Comparison of ENCODE assay signal across 23 mouse cellular contexts in the genomic region with DNA sequence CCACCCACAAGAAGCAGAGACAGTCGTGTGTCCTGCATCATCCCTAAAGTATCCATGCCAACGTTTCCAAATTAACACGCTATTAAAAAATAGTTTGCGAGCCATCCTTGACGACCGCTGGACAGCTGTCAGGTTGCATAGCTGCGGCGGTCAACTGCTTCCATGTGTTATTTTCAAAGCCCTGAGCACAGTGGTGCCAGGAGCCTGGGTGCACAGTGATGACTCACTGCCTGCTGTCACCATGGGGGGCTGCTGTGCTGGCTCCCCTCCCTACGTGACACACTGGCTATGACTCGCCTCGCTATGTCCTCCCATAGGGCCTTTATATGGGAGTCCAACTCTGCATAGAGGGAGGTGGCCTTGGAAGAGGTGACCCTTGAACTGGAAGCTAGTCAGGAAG. TPM values are rescaled to one million over a fixed set of nuclear protein-coding genes. Genes with fewer than 3 reads are reported as not detected.
A peak's percentile ranks its signal among the peaks of the same experiment; 100 is the strongest.
DNase-seq lines count a peak whose midpoint lies in the region; ATAC-seq and TF ChIP-seq lines count a peak whose summit lies in the region.
"Had no signal": no experiment of that assay in that cellular context is flagged by ENCODE, and none has a peak within 500 bp of the region (broad histone marks: within the 10 kb centered on the region; RNA-seq: fewer than 3 reads in every experiment).

No protein-coding gene starts in this region.

- peak; percentile 8 for DNase-seq in adrenal gland, postnatal 14 days
- DNase-seq in adrenal gland, adult 2 months = no peak
- no peak for DNase-seq in limb, embryonic 14.5 days (ENCODE audit: low spot score)
- no peak for DNase-seq in limb, embryonic 10.5 days (ENCODE audit: low spot score)
- DNase-seq in 416B (ENCODE audit: low read depth) = peak; percentile 48
- DNase-seq in adipocyte (ENCODE audit: low spot score) = no peak
- DNase-seq in spleen, postnatal 4 days (ENCODE audit: low spot score in 2 of 2) = no peak
- DNase-seq: adrenal gland, adult 8-10 months; cerebellum, adult 8-10 months; embryo, embryonic 11 days; gastrocnemius, adult 2 months; heart, adult 2 months; kidney, adult 9 months; liver; thymus, postnatal 14 days had no signal

- H3K9ac ChIP-seq in limb, embryonic 14.5 days (ENCODE audit: low read depth, low read length, severe bottlenecking) = no peak overlapping the region
- H3K9ac ChIP-seq in lung, embryonic 16.5 days (ENCODE audit: low read length) = no peak overlapping the region
- H3K9ac ChIP-seq: hindbrain, embryonic 15.5 days; neural tube, embryonic 15.5 days had no signal

- H3K4me3 ChIP-seq in limb, embryonic 14.5 days (replicated peaks; ENCODE audit: low read length) = no peak overlapping the region
- no peak overlapping the region for H3K4me3 ChIP-seq in limb, embryonic 10.5 days
- H3K4me3 ChIP-seq in lung, embryonic 16.5 days (ENCODE audit: low read length) = no peak overlapping the region
- H3K4me3 ChIP-seq: erythroblast, embryonic 14.5 days; gastrocnemius, adult 2 months; heart, adult 2 months; hindbrain, embryonic 15.5 days; neural tube, embryonic 15.5 days had no signal

- H3K9me3 ChIP-seq in limb, embryonic 14.5 days (ENCODE audit: control insufficient read depth, low read length) = no peaks in the 10 kb centered on the region
- H3K9me3 ChIP-seq in limb, embryonic 10.5 days (replicated peaks) = no peaks in the 10 kb centered on the region
- no peaks in the 10 kb centered on the region for H3K9me3 ChIP-seq in lung, embryonic 16.5 days (ENCODE audit: control insufficient read depth, low read length)
- H3K9me3 ChIP-seq: hindbrain, embryonic 15.5 days; neural tube, embryonic 15.5 days had no signal

- no peaks in the 10 kb centered on the region for H3K4me1 ChIP-seq in limb, embryonic 14.5 days (ENCODE audit: control insufficient read depth, insufficient read depth, low read length)
- peaks cover 14% of the 10 kb centered on the region for H3K4me1 ChIP-seq in limb, embryonic 10.5 days
- H3K4me1 ChIP-seq in lung, embryonic 16.5 days (replicated peaks; ENCODE audit: control insufficient read depth, insufficient read depth, low read length) = peaks cover 4% of the 10 kb centered on the region

- no peak overlapping the region for H3K27ac ChIP-seq in limb, embryonic 14.5 days (replicated peaks; ENCODE audit: low read depth, low read length)
- no peak overlapping the region for H3K27ac ChIP-seq in limb, embryonic 10.5 days
- H3K27ac ChIP-seq in lung, embryonic 16.5 days (ENCODE audit: low read length) = peak overlapping the region; percentile 94
- H3K27ac ChIP-seq: gastrocnemius, adult 2 months; heart, adult 2 months; hindbrain, embryonic 15.5 days; neural tube, embryonic 15.5 days; stomach, postnatal 0 days had no signal

- H3K4me2 ChIP-seq in limb, embryonic 14.5 days (replicated peaks; ENCODE audit: low read depth, low read length, severe bottlenecking) = no peak overlapping the region
- no peak overlapping the region for H3K4me2 ChIP-seq in lung, embryonic 16.5 days (ENCODE audit: low read depth, low read length)
- H3K4me2 ChIP-seq: hindbrain, embryonic 15.5 days; neural tube, embryonic 15.5 days had no signal

- TF ChIP-seq POLR2A in limb, embryonic 14.5 days (IDR thresholded peaks at IDR 0.05; ENCODE audit: borderline replicate concordance, extremely low read depth, insufficient read depth, insufficient read length) = no peak

- ATAC-seq in limb, embryonic 14.5 days (ENCODE audit: low FRiP score, low read depth) = peak; percentile 50; the same call in 1 of the 2 replicates
- ATAC-seq in lung, embryonic 16.5 days (ENCODE audit: low read depth) = peak; percentile 91
- ATAC-seq: forebrain, embryonic 16.5 days had no signal

- WGBS in limb, embryonic 14.5 days = 55% methylated on average over 11 of the region's 11 CpGs
- 86% methylated on average over 11 of the region's 11 CpGs for WGBS in limb, embryonic 10.5 days
- 52% methylated on average over 11 of the region's 11 CpGs for WGBS in lung, embryonic 16.5 days

- no peaks in the 10 kb centered on the region for H3K36me3 ChIP-seq in limb, embryonic 14.5 days (ENCODE audit: control insufficient read depth, insufficient read depth, low read length)
- H3K36me3 ChIP-seq in limb, embryonic 10.5 days = no peaks in the 10 kb centered on the region
- H3K36me3 ChIP-seq in lung, embryonic 16.5 days (ENCODE audit: control insufficient read depth, insufficient read depth, low read length) = no peaks in the 10 kb centered on the region
- H3K36me3 ChIP-seq: hindbrain, embryonic 15.5 days; neural tube, embryonic 15.5 days had no signal

- no peaks in the 10 kb centered on the region for H3K27me3 ChIP-seq in limb, embryonic 14.5 days (ENCODE audit: control insufficient read depth, insufficient read depth, low read length)
- 0 out of 2 replicates have a peak, but pooled peaks cover 3% of the 10 kb centered on the region for H3K27me3 ChIP-seq in limb, embryonic 10.5 days (ENCODE audit: low read depth, poor library complexity, severe bottlenecking)
- H3K27me3 ChIP-seq in lung, embryonic 16.5 days (ENCODE audit: control insufficient read depth, insufficient read depth, low read depth, low read length) = no peaks in the 10 kb centered on the region
- H3K27me3 ChIP-seq: hindbrain, embryonic 15.5 days; neural tube, embryonic 15.5 days had no signal

RNA-seq across cellular contexts. Expression of a gene that starts 17.5 kb away (rescaled TPM):
- 0.15 and 0.53 TPM in 2 replicates for total RNA-seq in adrenal gland, postnatal 14 days (2021)
- under 1 TPM in 1 of 2 experiments, not detected in 1; 0.28 TPM for total RNA-seq in adrenal gland, adult 2 months (2021)
- 0.17 and 0.22 TPM in 2 replicates for polyA plus RNA-seq in adrenal gland, adult 2 months (2012; rRNA removed)
- 0.16 and 0.33 TPM in 2 replicates for polyA plus RNA-seq in limb, embryonic 14.5 days (2012; rRNA removed)
- polyA plus RNA-seq in limb, embryonic 14.5 days (2014; fragmentation: Nextera tagmentation; extraction: Ambion mirVana) = 0.28 and 0.50 TPM in 2 replicates
- 0.11 and 0.39 TPM in 2 replicates for polyA plus RNA-seq in limb, embryonic 10.5 days (2016; fragmentation: Nextera tagmentation; extraction: Ambion mirVana)
- polyA plus RNA-seq in lung, embryonic 16.5 days (2015; fragmentation: Nextera tagmentation; extraction: Ambion mirVana) = 9.0 and 11.8 TPM in 2 replicates
- polyA plus RNA-seq: erythroblast, embryonic 14.5 days had no signal

RNA-seq across cellular contexts. Expression of a gene that starts 29.3 kb away (rescaled TPM):
- 66.2 and 71.8 TPM in 2 replicates for total RNA-seq in adrenal gland, postnatal 14 days (2021)
- 10 to 100 TPM; 73.1 to 84.2 TPM for total RNA-seq in adrenal gland, adult 2 months (2021)
- polyA plus RNA-seq in adrenal gland, adult 2 months (2012; rRNA removed) = 27.1 and 31.9 TPM in 2 replicates
- polyA plus RNA-seq in limb, embryonic 14.5 days (2012; rRNA removed) = 38.5 and 45.9 TPM in 2 replicates
- polyA plus RNA-seq in limb, embryonic 14.5 days (2014; fragmentation: Nextera tagmentation; extraction: Ambion mirVana) = 69.9 and 70.9 TPM in 2 replicates
- polyA plus RNA-seq in limb, embryonic 10.5 days (2016; fragmentation: Nextera tagmentation; extraction: Ambion mirVana) = 78.6 and 79.5 TPM in 2 replicates
- 75.8 and 80.0 TPM in 2 replicates for polyA plus RNA-seq in lung, embryonic 16.5 days (2015; fragmentation: Nextera tagmentation; extraction: Ambion mirVana)

RNA-seq across cellular contexts. Expression of a gene that starts 40.6 kb away (rescaled TPM):
- 35.5 and 36.1 TPM in 2 replicates for total RNA-seq in adrenal gland, postnatal 14 days (2021)
- 10 to 100 TPM; 30.1 to 33.4 TPM for total RNA-seq in adrenal gland, adult 2 months (2021)
- polyA plus RNA-seq in adrenal gland, adult 2 months (2012; rRNA removed) = 30.7 and 31.5 TPM in 2 replicates
- polyA plus RNA-seq in limb, embryonic 14.5 days (2012; rRNA removed) = 50.7 and 58.0 TPM in 2 replicates
- polyA plus RNA-seq in limb, embryonic 14.5 days (2014; fragmentation: Nextera tagmentation; extraction: Ambion mirVana) = 36.9 and 43.7 TPM in 2 replicates
- polyA plus RNA-seq in limb, embryonic 10.5 days (2016; fragmentation: Nextera tagmentation; extraction: Ambion mirVana) = 59.7 and 61.5 TPM in 2 replicates
- 34.7 and 37.5 TPM in 2 replicates for polyA plus RNA-seq in lung, embryonic 16.5 days (2015; fragmentation: Nextera tagmentation; extraction: Ambion mirVana)

RNA-seq across cellular contexts. Expression of a gene that starts 40.8 kb away (rescaled TPM):
- 10.5 and 14.6 TPM in 2 replicates for total RNA-seq in adrenal gland, postnatal 14 days (2021)
- total RNA-seq in adrenal gland, adult 2 months (2021) = 1 to 10 TPM; 1.8 to 2.7 TPM
- polyA plus RNA-seq in adrenal gland, adult 2 months (2012; rRNA removed) = 1.3 and 2.0 TPM in 2 replicates
- 49.8 and 58.7 TPM in 2 replicates for polyA plus RNA-seq in limb, embryonic 14.5 days (2012; rRNA removed)
- polyA plus RNA-seq in limb, embryonic 14.5 days (2014; fragmentation: Nextera tagmentation; extraction: Ambion mirVana) = 85.3 and 98.9 TPM in 2 replicates
- polyA plus RNA-seq in limb, embryonic 10.5 days (2016; fragmentation: Nextera tagmentation; extraction: Ambion mirVana) = 223 and 238 TPM in 2 replicates
- 124 and 131 TPM in 2 replicates for polyA plus RNA-seq in lung, embryonic 16.5 days (2015; fragmentation: Nextera tagmentation; extraction: Ambion mirVana)

RNA-seq across cellular contexts. Expression of a gene that starts 47.3 kb away (rescaled TPM):
- not detected in 2 replicates for total RNA-seq in adrenal gland, postnatal 14 days (2021)
- not detected for total RNA-seq in adrenal gland, adult 2 months (2021)
- not detected in 2 replicates for polyA plus RNA-seq in adrenal gland, adult 2 months (2012; rRNA removed)
- polyA plus RNA-seq in limb, embryonic 14.5 days (2012; rRNA removed) = 0.03 TPM in 1 of 2 replicates, not detected in the other
- polyA plus RNA-seq in limb, embryonic 14.5 days (2014; fragmentation: Nextera tagmentation; extraction: Ambion mirVana) = 0.66 and 1.1 TPM in 2 replicates
- polyA plus RNA-seq in limb, embryonic 10.5 days (2016; fragmentation: Nextera tagmentation; extraction: Ambion mirVana) = 1.9 and 2.2 TPM in 2 replicates
- 1.9 and 2.0 TPM in 2 replicates for polyA plus RNA-seq in lung, embryonic 16.5 days (2015; fragmentation: Nextera tagmentation; extraction: Ambion mirVana)
- total RNA-seq: adrenal gland, adult 8-10 months; gastrocnemius, adult 2 months; heart, adult 2 months; layer of hippocampus, adult 18-20 months had no signal
- polyA plus RNA-seq: erythroblast, embryonic 14.5 days; heart, adult 2 months; spleen, adult 2 months had no signal

Comparison
In these comparisons a context has a peak if more than half of its experiments do, and no peak if none do; other contexts are left out.
1. DNase-seq: peak in adrenal gland, postnatal 14 days (single experiment) and 416B (single experiment); none in adrenal gland, adult 2 months (single experiment), limb, embryonic 14.5 days (single experiment), limb, embryonic 10.5 days (single experiment), adipocyte (single experiment) and spleen, postnatal 4 days (0 of 2).